Mouse (Mus musculus): Measurements from ENCODE around the gene Igfbp4.

GRCm38 (mm10) chr11:99063406-99064131 is 22.5 kb downstream of the Igfbp4 start:
- TF ChIP-seq POLR2A (IDR thresholded peaks at IDR 0.05; ENCODE audit: low read depth, low read length) (no peak), CTCF (IDR thresholded peaks at IDR 0.05; ENCODE audit: borderline replicate concordance, insufficient read depth, low read length) (no peak)
